Mouse (Mus musculus) ES-E14 (cell line): ENCODE results near the gene Gmcl1. TPM values are rescaled to one million over a fixed set of nuclear protein-coding genes. Genes with fewer than 3 reads are reported as not detected.

ENCODE experiments used
- DNase-seq: peaks from one replicate; pipeline ENCODE4 v3.0.0-alpha.2; 2013; ENCODE audit warnings: low read depth, low spot score
- H3K27ac ChIP-seq: 2 replicates; pipeline ENCODE4 v1.5.1; 2012; ENCODE audit warnings: low read depth, mild to moderate bottlenecking, low read length, moderate library complexity, mixed read lengths; ENCODE audit not compliant: poor library complexity, insufficient read depth, severe bottlenecking
- H3K36me3 ChIP-seq: 2 replicates; pipeline ENCODE4 v1.6.1; 2012; ENCODE audit warnings: mild to moderate bottlenecking, low read length, moderate library complexity, mixed read lengths; ENCODE audit not compliant: control insufficient read depth, poor library complexity, insufficient read depth, severe bottlenecking
- H3K4me1 ChIP-seq, 2 experiments: fragments of 150-350 bp in 1 of 2; sonication (generic) in 1 of 2; 2 replicates each; pipeline ENCODE4 v1.6.1; 2012; ENCODE audit warnings: low read length in 2 of 2, mild to moderate bottlenecking in 1 of 2, mixed read lengths in 1 of 2; ENCODE audit not compliant: control insufficient read depth in 2 of 2, insufficient read depth in 2 of 2, poor library complexity in 1 of 2
- H3K4me3 ChIP-seq, 2 experiments: fragments of 150-350 bp in 1 of 2; sonication (generic) in 1 of 2; 2 replicates each; pipeline ENCODE4 v1.5.1; 2012; ENCODE audit warnings: low read length in 2 of 2, low read depth in 1 of 2, mild to moderate bottlenecking in 1 of 2, mixed read lengths in 1 of 2; ENCODE audit not compliant: insufficient read depth in 1 of 2, poor library complexity in 1 of 2, severe bottlenecking in 1 of 2
- H3K9ac ChIP-seq: 2 replicates; pipeline ENCODE4 v1.6.1; 2012; ENCODE audit warnings: low read depth, mild to moderate bottlenecking, low read length, mixed read lengths; ENCODE audit not compliant: poor library complexity, insufficient read depth, severe bottlenecking
- H3K9me3 ChIP-seq: fragments of 150-350 bp; sonication (generic); 2 replicates; pipeline ENCODE4 v1.6.1; 2012; ENCODE audit warnings: low read depth, mild to moderate bottlenecking, low read length; ENCODE audit not compliant: control insufficient read depth, insufficient read depth
- CHD2 ChIP-seq: IDR thresholded peaks from 2 replicates; pipeline ENCODE4 v1.6.1; 2014; ENCODE audit warnings: mild to moderate bottlenecking, low read depth, low read length, inconsistent platforms
- HCFC1 ChIP-seq: IDR thresholded peaks from 2 replicates; pipeline ENCODE4 v1.6.1; 2012; ENCODE audit warnings: low read length, inconsistent platforms, borderline replicate concordance; ENCODE audit not compliant: insufficient read depth
- MAFK ChIP-seq: IDR thresholded peaks from 2 replicates; pipeline ENCODE4 v1.6.1; 2014; ENCODE audit warnings: mild to moderate bottlenecking, low read depth, low read length, inconsistent platforms; ENCODE audit not compliant: insufficient read depth
- ZC3H11A ChIP-seq: IDR thresholded peaks from 2 replicates; pipeline ENCODE4 v1.6.1; 2012; ENCODE audit warnings: low read depth, mild to moderate bottlenecking, inconsistent platforms, low read length, borderline replicate concordance
- ZNF384 ChIP-seq: IDR thresholded peaks from 2 replicates; pipeline ENCODE4 v1.6.1; 2012; ENCODE audit warnings: low read depth, low read length, inconsistent platforms
- in situ Hi-C, 2 experiments: fragments of 600-800 bp; cut with MboI; formaldehyde crosslinking; loops; one replicate each; pipeline ENCODE4 v1.15.1; 2025; ENCODE audit warnings: low sequenced_read_pairs in 2 of 2, inconsistent platforms in 1 of 2; ENCODE audit not compliant: unreplicated experiment in 2 of 2
- total RNA-seq: library from RNA; depleted of rRNA; stranded (reverse); fragments of 300-350 nt; gene quantifications from 2 replicates; pipeline ENCODE4 v1.2.3, GENCODE M21; 2012; rRNA removed

Gmcl1 gene
- total RNA-seq, 1 experiment, result 18.5 TPM

- DNase-seq, result no peak
- no peak overlapping the region for H3K27ac ChIP-seq
- no peak overlapping the region for H3K9ac ChIP-seq
- no peaks in the 10 kb centered on the region for H3K4me1 ChIP-seq
- in situ Hi-C loops, result no loop called here
- H3K36me3 ChIP-seq, result peaks cover 3% of the 10 kb centered on the region; the same call in 1 of the 2 replicates
- TF ChIP-seq ZC3H11A, result no peak
- no peak for TF ChIP-seq MAFK
- TF ChIP-seq HCFC1, result no peak
- TF ChIP-seq CHD2, result no peak
- TF ChIP-seq ZNF384, result no peak
- no peak overlapping the region for H3K4me3 ChIP-seq
- H3K9me3 ChIP-seq, result no peaks in the 10 kb centered on the region
Measured at GRCm38 (mm10) chr6:86654270-86654916, 78.8 kb downstream of the Gmcl1 start.

- TF ChIP-seq HCFC1 (no peak), CHD2 (no peak), ZNF384 (no peak), MAFK (no peak), ZC3H11A (no peak)
- no peaks in the 10 kb centered on the region for H3K4me1 ChIP-seq
- H3K9ac ChIP-seq, result no peak overlapping the region
- peaks cover 4% of the 10 kb centered on the region; the same call in 1 of the 2 replicates for H3K36me3 ChIP-seq
- no peak overlapping the region for H3K27ac ChIP-seq
- in situ Hi-C loops, result no loop called here
- DNase-seq, result no peak
- H3K9me3 ChIP-seq, result no peaks in the 10 kb centered on the region
- no peak overlapping the region for H3K4me3 ChIP-seq
Measured at GRCm38 (mm10) chr6:86653026-86653425, 80.2 kb downstream of the Gmcl1 start.

DNA sequence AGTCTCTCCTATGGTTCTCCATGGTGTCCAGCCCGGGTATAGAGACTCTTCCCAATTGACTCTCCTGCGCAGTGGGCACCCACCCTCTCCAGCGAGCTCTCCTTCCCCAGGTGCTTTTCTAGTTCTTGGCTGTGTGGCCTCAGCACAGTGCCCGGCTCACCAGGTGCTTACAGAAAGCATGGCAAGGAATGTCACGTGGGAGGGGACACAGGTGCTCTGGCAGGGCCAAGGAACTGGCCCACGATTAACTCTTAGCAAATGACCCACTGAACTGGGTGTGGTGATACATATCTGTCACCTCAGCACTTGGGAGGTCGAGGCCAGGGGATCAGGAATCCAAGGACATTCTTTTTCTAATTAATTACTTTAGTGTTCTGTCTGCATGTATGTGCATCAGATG lies 87.0 kb downstream of the Gmcl1 start:
- Histone ChIP-seq H3K9me3 (no peaks in the 10 kb centered on the region), H3K9ac (no peak overlapping the region), H3K36me3 (peaks cover 4% of the 10 kb centered on the region; the same call in 1 of the 2 replicates), H3K4me1 (peaks cover 2% of the 10 kb centered on the region in 2 experiments; a peak in 1 of 4 replicates), H3K4me3 (no peak overlapping the region), H3K27ac (no peak overlapping the region)
- DNase-seq, result no peak
- in situ Hi-C loops, result no loop called here
- no peak for TF ChIP-seq HCFC1
- no peak for TF ChIP-seq ZC3H11A
- no peak for TF ChIP-seq MAFK
- TF ChIP-seq ZNF384, result no peak
- TF ChIP-seq CHD2, result no peak

DNA sequence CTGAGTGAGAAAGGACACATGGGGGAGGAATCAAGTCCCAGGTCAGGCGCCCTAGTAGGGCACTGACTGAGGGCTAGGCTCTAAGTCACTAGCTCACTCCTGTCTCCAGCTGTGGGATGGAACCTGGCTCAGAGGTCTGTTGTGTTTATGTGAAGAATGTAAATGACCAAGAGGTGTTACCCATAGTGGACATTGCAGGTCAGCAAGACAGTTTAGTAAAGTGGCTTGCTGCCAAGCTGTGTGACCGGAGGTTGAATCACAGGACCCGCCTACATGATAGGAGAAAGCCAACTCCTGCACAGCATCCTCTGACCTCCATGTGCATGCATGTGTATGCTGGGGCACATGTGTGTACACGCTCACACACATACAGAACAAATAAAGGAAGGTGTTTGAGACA lies 87.6 kb downstream of the Gmcl1 start:
- no peak for DNase-seq
- no peak overlapping the region for H3K27ac ChIP-seq
- H3K36me3 ChIP-seq, result peaks cover 2% of the 10 kb centered on the region; the same call in 1 of the 2 replicates
- no peak overlapping the region for H3K9ac ChIP-seq
- in situ Hi-C loops, result no loop called here
- no peak overlapping the region for H3K4me3 ChIP-seq
- H3K4me1 ChIP-seq, result peaks cover 2% of the 10 kb centered on the region in 2 experiments; a peak in 1 of 4 replicates
- H3K9me3 ChIP-seq, result no peaks in the 10 kb centered on the region
- no peak for TF ChIP-seq CHD2
- no peak for TF ChIP-seq HCFC1
- no peak for TF ChIP-seq MAFK
- TF ChIP-seq ZNF384, result no peak
- no peak for TF ChIP-seq ZC3H11A

GRCm38 (mm10) chr6:86644775-86645400 lies 88.3 kb downstream of the Gmcl1 start:
- no peak overlapping the region for H3K9ac ChIP-seq
- no peak for DNase-seq
- no peaks in the 10 kb centered on the region for H3K9me3 ChIP-seq
- TF ChIP-seq ZNF384 (no peak), CHD2 (no peak), ZC3H11A (no peak), HCFC1 (no peak)
- in situ Hi-C loops, result no loop called here
- H3K36me3 ChIP-seq, result 0 out of 2 replicates have a peak, but pooled peaks cover 2% of the 10 kb centered on the region
- no peak overlapping the region for H3K27ac ChIP-seq
- H3K4me1 ChIP-seq, result peaks cover 2% of the 10 kb centered on the region in 2 experiments; a peak in 1 of 4 replicates
- H3K4me3 ChIP-seq, result no peak overlapping the region

Other genes starting within 250 kb of the Gmcl1 start
- 68.4 and 102 TPM in 2 replicates for gene Pcbp1, start 207.1 kb downstream of the Gmcl1 start, total RNA-seq
- 0.71 and 2.0 TPM in 2 replicates for gene Asprv1, start 105.2 kb downstream of the Gmcl1 start, total RNA-seq
- gene Mxd1, start 64.2 kb downstream of the Gmcl1 start, total RNA-seq, result 3.1 and 4.0 TPM in 2 replicates
- gene Snrnp27, start 48.9 kb downstream of the Gmcl1 start, total RNA-seq, result 46.8 and 58.3 TPM in 2 replicates
- gene Anxa4, start 60.2 kb upstream of the Gmcl1 start, total RNA-seq, result 14.0 and 22.1 TPM in 2 replicates
- gene Aak1, start 116.1 kb upstream of the Gmcl1 start, total RNA-seq, result 17.5 and 20.0 TPM in 2 replicates